Mouse (Mus musculus) hindbrain, embryonic 14.5 days (tissue): ENCODE data around the gene Golga5. TPM values are rescaled to one million over a fixed set of nuclear protein-coding genes. Genes with fewer than 3 reads are reported as not detected.

Experiments
- ATAC-seq: fragments of 200-750 bp; cut with Nextera tagmentation; 2 replicates; pipeline ENCODE4 v1.8.0; 2017; ENCODE audit warnings: moderate number of reproducible peaks, mild to moderate bottlenecking, moderate TSS enrichment, moderate library complexity; ENCODE audit not compliant: low FRiP score
- DNase-seq: peaks from one replicate; pipeline ENCODE4 v3.0.0-alpha.2; 2015; ENCODE audit warnings: low spot score
- H3K27ac ChIP-seq: fragments of 300-500 bp; sonication (generic); 2 replicates; pipeline ENCODE4 v1.5.1; 2014; ENCODE audit warnings: mild to moderate bottlenecking, moderate library complexity
- H3K27me3 ChIP-seq: fragments of 300-500 bp; sonication (generic); 2 replicates; pipeline ENCODE4 v1.6.1; 2014; ENCODE audit warnings: mild to moderate bottlenecking, low read length, mixed read lengths; ENCODE audit not compliant: control insufficient read depth, insufficient read depth
- H3K36me3 ChIP-seq: fragments of 300-500 bp; sonication (generic); replicated peaks from 2 replicates; pipeline ENCODE4 v1.6.1; 2014; ENCODE audit not compliant: control insufficient read depth, insufficient read depth
- H3K4me1 ChIP-seq: fragments of 300-500 bp; sonication (generic); replicated peaks from 2 replicates; pipeline ENCODE4 v1.6.1; 2014; ENCODE audit warnings: antibody characterized with exemption, low read length, mixed read lengths; ENCODE audit not compliant: control insufficient read depth, insufficient read depth
- H3K4me2 ChIP-seq: fragments of 300-500 bp; sonication (generic); replicated peaks from 2 replicates; pipeline ENCODE4 v1.6.1; 2014; ENCODE audit warnings: mild to moderate bottlenecking, moderate library complexity
- H3K4me3 ChIP-seq: fragments of 300-500 bp; sonication (generic); replicated peaks from 2 replicates; pipeline ENCODE4 v1.5.1; 2014; ENCODE audit warnings: mild to moderate bottlenecking, low read length
- H3K9ac ChIP-seq: fragments of 300-500 bp; sonication (generic); 2 replicates; pipeline ENCODE4 v1.6.1; 2014
- H3K9me3 ChIP-seq: fragments of 300-500 bp; sonication (generic); 2 replicates; pipeline ENCODE4 v1.6.1; 2016; ENCODE audit warnings: low read length; ENCODE audit not compliant: control insufficient read depth
- WGBS: fragments of 180-500 bp; shearing (Covaris S2); extraction: QIAGEN DNeasy Blood & Tissue Kit; methylation state at CpG from one replicate; pipeline ENCODE4 v1.1.7; 2014; 5-methylcytosine and 5-hydroxymethylcytosine counted together
- polyA plus RNA-seq: library from polyadenylated mRNA; unstranded; fragments of >200 nt; fragmentation: Nextera tagmentation; extraction: Ambion mirVana; gene quantifications from 2 replicates; pipeline ENCODE4 v1.2.1, GENCODE M21; 2014

Golga5 gene
- polyA plus RNA-seq, 1 experiment from 2014 or later, result 25.9 TPM

- 91% methylated on average over 8 of the region's 8 CpGs for WGBS
- no peaks in the 10 kb centered on the region for H3K27me3 ChIP-seq
- no peak overlapping the region for H3K27ac ChIP-seq
- H3K4me3 ChIP-seq, result no peak overlapping the region
- no peak overlapping the region for H3K9ac ChIP-seq
- H3K4me2 ChIP-seq, result no peak overlapping the region
- H3K9me3 ChIP-seq, result no peaks in the 10 kb centered on the region
- no peaks in the 10 kb centered on the region for H3K4me1 ChIP-seq
- ATAC-seq (no peak), DNase-seq (no peak)
- no peaks in the 10 kb centered on the region for H3K36me3 ChIP-seq
Measured at GRCm38 (mm10) chr12:102540278-102540677, 71.3 kb downstream of the Golga5 start.

GRCm38 (mm10) chr12:102541168-102541567 is 72.2 kb downstream of the Golga5 start:
- ATAC-seq, result no peak
- 92% methylated on average over 7 of the region's 7 CpGs for WGBS

GRCm38 (mm10) chr12:102545122-102545521 is 76.2 kb downstream of the Golga5 start:
- Histone ChIP-seq H3K27me3 (no peaks in the 10 kb centered on the region), H3K4me2 (no peak overlapping the region), H3K9ac (no peak overlapping the region), H3K4me3 (no peak overlapping the region), H3K9me3 (no peaks in the 10 kb centered on the region), H3K36me3 (no peaks in the 10 kb centered on the region), H3K27ac (no peak overlapping the region), H3K4me1 (no peaks in the 10 kb centered on the region)
- ATAC-seq (no peak), DNase-seq (no peak)
- WGBS, result 60% methylated on average over 6 of the region's 6 CpGs

More at GRCm38 (mm10) chr12:102541168-102541567, 72.2 kb downstream of the Golga5 start:
- H3K4me2 ChIP-seq, result no peak overlapping the region
- H3K9ac ChIP-seq, result no peak overlapping the region
- H3K4me3 ChIP-seq, result no peak overlapping the region
- H3K4me1 ChIP-seq, result no peaks in the 10 kb centered on the region
- H3K27ac ChIP-seq, result no peak overlapping the region
- no peak for DNase-seq
- H3K9me3 ChIP-seq, result no peaks in the 10 kb centered on the region
- no peaks in the 10 kb centered on the region for H3K36me3 ChIP-seq
- no peaks in the 10 kb centered on the region for H3K27me3 ChIP-seq

Other genes starting within 250 kb of the Golga5 start
- gene Rin3, start 186.1 kb upstream of the Golga5 start, polyA plus RNA-seq, result 2.7 and 3.1 TPM in 2 replicates
- gene Lgmn, start 29.3 kb upstream of the Golga5 start, polyA plus RNA-seq, result 112 and 118 TPM in 2 replicates
- gene Chga, start 85.8 kb downstream of the Golga5 start, polyA plus RNA-seq, result 109 and 123 TPM in 2 replicates
- 31.6 and 35.0 TPM in 2 replicates for gene Itpk1, start 235.8 kb downstream of the Golga5 start, polyA plus RNA-seq